Mouse (Mus musculus) urinary bladder, postnatal 4 days (tissue): ENCODE data around the gene Arhgdia.
A peak's percentile ranks its signal among the peaks of the same experiment; 100 is the strongest.

Experiments
- DNase-seq, 2 experiments: peaks; one replicate each; pipeline ENCODE4 v3.0.0; 2021 to 2022; ENCODE audit warnings: low spot score in 2 of 2

Arhgdia gene

DNA sequence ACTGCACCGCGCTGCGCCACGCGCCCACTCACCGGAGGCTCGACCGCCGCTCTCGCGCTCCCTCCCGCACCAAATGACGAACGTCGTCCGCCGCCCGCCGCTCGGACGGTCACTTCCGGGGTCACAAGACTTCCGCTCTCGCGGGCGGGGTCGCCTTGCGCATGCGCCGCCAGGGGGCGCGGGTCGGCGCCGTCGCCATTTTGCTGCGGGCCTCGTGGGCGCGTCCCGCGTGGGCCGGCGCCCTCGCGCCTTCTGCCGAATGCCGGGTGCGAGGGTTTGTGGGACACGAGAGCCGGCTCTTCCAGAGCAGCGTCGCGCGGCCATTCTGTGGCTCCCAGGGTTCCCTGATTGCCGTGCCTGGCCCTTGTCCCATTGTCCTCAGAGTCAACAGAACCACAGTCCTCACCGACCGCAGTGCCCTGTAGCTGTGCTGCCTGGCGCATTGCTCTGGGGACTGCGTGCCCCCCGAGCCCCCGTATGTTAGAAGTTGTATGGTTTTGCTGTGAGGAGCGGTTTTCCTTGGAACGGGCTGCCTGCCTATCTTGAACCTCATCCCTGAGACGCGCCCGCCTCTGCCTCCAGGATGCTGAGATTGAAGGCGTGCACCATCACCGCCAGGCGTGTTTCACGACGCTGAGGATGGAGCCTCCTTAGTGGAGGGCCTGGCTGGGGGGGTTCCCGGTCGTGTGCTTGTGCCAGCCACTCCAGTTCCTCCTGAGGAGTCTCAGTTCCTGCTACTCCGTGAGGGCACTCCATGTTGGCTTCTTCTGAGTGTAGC, at the start of gene Arhgdia:
Gene Arhgdia (minus strand): TSS at position 135 of the 778 bp plus-strand sequence.
- DNase-seq = peak; percentile 86 to 91

DNA sequence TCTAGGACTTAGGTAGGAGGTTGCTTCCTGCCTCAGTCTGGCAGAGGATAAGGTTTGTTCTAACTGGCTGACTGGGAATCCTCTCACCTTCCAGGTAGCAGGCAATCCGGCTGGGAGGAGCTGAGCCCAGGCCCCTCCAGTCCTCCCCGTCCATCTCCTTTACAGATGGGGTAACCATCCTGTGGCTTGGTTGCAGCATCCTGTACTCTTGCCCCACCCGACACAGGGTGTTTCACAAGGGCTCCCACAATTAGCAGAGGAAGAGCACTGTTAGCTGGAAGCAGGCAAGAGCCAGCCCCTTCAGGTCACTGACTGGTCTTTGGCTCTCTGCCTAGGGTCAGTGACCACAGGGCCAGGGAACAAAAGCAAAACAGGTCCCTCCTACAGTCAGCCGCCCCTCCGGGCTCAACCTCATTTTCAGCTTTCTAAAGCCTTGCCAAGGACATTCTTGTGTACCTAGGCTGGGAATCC, 49.0 kb upstream of the Arhgdia start:
- DNase-seq = no peak

DNA sequence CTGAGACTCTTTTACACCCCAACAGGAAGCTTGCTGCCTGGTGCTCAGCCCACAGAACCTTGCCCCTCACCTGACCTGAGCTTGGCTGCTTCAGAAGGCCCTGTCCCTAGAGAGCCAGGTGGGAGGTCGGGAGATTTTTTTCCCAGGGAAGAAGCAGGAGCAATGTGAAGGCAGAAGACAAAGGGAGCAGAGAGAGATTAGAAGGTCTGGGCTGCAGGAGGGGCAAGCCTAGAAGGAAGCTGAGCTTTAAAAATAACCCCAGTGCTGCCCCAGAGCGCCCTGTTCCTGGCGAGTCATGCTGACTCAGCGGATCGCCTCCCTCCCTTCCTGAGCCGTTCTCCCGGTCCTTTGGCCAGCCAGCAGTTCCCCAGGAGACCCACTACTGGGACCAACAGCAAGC, 48.5 kb upstream of the Arhgdia start:
- no peak for DNase-seq

DNA sequence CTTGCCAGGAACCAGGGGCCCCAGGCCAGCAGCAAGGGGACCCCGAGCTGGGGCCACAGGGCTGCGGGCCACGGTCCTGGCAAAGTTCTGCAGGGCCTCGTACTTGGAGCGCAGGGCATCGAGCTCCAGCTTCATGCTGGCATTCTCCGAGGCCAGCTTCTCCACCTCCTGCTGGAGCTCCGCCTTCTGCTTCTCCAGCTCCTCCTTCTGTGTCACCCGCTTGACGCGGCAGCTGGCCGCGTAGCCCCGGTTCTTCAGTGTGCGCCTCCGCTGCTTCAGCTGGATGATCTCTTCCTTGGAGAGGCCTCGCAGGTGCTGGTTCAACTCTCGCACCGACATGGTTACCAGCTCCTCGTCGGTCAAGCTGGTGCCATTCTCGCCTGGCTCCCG, 47.9 kb upstream of the Arhgdia start:
- no peak for DNase-seq

DNA sequence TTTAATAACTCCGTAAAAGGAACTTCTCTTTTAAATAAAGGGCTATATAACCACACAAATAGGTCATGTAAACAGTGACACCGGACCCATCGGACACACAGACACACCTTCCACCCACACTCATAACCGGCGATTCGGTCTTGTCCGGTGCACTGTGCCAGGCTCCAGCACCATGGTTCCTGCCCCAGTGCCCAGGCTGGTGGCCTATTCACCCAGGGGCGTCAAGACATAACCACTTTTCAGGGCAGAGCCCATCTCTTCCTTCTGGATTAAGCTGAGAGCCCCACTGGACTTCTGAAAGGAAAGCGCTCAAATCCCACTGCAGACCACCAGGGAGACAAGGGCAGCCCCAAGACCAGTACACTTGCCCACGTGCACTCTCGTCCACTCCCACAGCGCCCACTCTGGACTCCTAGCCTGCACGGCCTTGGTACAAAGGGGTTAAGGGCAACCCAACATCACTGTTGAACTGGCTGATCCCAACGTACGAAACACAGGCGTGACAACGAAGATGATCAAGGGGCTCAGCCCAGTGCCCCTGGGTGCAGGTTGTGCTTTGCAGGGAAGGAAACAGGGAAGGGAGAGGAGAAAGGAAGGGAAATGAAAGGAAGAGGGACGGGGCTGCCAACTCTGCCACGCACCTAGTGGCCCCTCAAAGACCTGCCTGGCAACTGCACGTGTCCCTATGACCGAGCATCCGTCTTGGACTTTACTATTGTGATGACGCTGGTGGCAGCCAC, 47.3 kb upstream of the Arhgdia start:
- no peak for DNase-seq

DNA sequence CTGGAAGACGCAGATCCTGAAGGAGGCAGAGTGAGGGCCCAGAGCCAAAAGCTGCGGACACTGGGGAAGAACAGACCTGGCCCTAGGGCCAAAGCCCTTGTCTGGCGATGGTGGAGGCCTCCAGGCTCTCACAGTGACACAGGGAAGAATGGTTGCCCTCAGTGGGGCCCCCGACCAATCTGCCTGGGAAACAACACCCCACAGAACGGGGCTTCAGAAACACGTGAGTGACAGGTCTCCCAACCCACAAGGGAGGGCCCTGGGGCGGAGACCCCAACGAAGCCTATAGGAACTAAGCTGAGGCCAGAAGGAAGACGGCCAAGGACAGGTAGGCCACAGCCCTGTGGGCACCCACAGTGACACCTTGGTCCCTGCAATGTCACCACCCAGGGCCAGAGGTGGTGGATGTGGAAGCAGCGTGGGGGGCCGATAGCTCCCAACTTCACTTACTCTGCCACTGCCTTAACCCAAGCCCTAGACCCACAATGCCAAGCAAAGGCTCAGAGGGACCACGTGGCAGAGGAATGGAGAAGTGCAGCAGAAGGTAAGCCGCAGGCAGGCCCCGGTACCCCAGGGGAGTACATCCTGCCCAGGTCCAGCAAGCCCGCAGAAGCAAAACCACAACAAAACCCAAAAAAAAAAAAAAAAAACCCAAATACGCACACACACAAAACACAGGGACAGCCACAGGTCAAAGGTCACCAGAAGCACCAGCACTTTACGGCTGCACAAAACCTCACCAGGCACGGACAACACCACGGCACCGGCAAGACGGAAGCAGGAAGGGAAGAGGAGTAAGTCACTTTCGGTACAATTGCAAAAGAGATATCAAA, 46.3 kb upstream of the Arhgdia start:
- DNase-seq = peak in 1 of 2 experiments; percentile 16

DNA sequence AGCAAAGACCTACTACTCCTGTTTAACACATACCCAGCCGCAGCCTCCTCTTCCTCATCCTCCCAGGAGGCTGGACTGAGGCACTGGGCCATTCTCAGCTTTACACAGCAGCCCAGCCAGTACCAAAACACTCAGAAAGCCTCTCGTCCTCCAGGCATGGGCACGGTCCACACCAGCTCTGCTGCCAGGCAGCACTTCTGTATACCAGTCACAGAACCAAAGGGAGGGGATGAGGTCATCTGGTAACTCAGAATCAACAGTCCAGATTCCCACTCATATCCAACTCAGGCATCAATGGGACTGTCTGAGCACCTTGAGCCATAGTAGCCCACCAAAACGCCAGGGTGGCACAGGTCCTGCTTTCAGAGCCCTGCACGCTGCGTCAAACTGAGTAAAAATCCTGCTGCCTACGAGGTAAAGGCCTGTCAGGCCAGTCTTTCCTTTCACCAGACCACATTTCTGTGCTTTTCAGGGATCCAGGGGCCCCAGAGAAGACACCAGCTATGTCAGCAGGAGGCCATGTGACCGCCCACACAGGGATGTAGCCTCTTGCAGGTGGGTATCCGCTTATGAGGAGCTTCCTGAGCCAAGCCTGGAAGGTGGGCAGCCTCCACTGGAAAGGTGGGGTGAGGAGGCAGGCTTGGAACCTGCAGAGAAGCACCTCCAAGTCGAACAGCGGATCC, 45.5 kb upstream of the Arhgdia start:
- DNase-seq = no peak

DNA sequence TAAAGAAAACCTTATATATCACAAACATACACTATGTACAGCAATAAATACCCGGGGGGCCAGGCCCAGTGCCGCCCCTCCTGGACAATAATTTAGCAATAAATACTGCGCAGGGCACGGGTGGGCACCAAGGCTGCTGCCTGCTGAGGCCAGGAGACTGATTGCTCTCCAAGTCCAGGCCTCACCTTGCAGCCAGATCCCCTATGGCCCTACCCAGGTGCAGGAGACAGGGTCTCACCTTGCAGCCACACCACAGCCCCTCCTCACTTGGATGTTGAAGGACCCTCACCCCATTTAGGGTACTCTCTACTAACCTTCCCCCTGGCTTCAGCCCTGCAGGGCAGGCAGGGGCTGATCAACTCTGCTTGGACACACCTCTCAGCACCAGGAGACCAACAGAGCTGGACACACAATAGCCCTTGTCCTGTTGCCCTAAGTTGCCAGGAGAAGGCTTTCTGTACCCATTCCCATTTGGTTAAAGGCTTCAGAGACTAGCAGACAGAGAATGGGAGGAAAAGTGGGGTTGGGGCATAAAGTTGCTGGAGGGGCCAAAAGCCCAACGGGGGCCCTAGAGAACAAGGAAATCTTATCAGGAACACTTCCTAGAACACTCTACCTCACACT, 43.8 kb upstream of the Arhgdia start, which contains the start of gene Sirt7:
Gene Sirt7 (minus strand): TSS at position 89 of the 624 bp plus-strand sequence.
- DNase-seq = peak in 1 of 2 experiments; percentile 16

DNA sequence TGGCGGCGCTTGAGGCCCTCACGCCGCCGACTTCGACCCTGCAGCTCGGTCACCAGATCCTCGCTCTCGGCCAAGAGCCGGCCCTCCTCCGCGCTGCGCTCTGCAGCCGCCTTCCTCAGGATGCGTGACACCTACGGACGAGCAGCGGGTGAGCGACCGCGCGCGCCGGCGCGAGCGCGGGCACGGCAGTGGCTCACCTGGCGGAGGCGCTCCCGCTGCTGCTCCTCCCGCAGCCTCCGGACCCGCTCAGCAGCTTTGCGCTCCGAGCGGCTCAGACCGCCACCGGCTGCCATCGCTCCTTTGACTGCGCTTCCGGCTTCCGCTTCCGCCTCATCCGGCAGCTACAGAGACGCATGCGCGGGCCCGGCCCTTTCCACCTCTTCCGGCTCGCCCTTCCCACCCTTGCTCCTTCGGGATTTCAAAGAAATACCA, 43.3 kb upstream of the Arhgdia start:
- peak; percentile 82 to 87 for DNase-seq

DNA sequence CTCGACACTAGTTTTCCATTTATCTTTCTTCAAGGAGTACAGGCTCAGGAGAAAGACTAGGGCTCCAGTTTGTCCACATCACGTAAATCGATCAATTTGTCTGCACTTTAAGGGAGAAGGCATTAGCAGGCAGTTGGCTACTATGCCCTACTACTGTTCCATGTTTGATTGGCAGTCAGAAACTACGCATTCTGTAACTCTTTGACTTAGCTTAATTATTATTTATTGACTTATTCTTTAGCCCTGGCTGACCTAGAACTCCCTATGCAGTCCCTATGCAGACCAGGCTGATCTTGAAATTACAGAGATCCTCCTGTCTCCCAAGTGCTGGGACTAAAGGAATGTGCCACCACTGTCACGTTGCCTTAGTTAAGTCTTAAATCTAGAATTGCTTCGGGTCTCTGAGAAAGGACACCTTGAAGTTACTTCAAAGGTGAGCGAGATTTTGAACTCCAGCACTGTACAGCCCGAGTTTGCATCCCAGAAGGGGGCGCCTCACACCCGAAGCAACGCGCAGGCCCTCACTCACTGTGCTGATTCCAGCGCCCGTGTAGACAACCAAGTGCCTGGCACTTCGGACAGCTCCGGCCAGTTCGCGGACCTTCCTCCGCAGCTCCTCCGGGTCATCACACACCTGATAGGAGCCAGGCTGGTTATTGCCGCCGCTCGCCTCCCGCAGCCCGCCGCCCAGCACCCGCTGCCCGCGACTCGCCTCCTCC, 42.7 kb upstream of the Arhgdia start:
- DNase-seq = peak in 1 of 2 experiments; percentile 52

DNA sequence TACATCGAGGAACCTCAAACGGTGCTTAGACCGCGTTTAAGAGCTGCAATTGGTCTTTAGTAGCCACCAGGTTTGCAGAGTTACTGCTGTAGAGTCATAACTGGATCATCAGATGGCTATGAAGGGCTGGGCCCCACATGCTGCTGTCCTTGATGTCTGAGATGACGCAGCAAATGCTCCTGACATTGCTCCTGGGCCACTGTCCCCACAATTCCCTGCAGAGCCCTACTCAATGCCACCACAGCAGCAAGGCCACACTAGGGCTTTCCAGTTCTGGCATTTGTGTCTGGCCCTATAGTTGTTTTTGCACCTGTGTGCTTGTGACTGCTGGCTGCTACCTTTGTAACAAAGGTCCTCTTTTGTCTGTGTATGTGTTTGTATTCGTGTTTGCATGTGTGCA, 41.4 kb upstream of the Arhgdia start:
- DNase-seq = no peak

DNA sequence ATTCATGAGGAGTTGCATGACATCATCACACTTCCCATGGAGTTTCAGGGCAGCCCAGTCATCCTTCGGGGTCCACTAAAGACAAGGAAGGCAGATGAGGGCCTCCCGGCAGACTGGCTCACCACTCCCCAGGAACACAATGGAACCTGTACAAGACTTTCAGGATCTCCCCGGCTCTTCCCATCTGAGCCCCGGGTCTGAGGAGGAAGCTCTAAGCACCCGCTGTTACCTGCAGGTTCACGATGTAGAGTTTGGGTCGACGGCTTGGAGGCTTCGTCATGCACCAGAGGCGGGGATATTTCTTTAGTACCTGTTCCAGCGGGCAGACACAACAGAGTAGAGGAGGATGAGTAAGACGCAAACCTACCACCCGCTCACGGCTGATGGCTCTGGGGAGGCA, 38.8 kb upstream of the Arhgdia start:
- DNase-seq = no peak

DNA sequence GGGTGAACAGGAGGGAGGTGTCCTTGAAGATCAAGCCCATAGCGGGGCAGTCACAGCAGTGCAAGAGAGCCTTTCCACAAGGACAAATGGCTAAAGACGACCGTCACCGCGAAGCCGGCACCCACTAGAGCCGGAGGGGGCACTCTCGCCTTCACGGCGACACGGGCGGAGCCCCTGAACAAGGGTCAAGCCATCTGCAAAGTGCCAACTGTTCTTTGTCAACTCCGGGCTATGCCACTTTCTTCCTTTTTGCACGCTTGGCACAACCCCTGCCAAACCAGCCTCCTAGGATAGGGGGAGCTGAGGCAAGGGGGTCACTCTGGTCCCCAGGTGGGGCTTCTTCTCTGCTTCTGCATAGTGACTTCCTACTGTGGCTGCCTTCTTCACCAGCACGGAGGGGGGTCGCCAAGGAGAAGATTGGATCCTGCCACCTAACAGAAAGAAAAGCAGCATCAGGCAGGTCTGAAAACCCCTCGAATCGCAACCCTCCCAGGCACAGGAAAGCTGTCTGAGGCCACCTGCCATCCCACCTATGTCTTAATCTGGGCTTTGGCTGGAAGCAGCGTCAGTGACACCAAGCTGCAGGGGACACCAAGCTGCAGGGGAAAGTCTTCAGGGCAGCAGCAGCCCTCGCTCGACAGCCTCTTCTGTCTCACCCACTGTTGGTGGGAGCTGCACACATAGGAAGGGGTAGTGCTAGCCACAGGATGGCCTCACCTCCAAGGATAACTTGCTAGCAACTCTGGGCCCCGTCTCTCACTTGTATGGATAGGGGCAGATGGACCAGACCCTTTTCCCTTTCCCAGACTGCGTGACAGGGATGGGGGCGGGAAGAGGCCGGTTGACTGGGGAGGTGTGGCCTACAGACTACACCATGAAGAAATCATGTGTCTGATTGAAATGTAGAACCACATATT, 37.5 kb upstream of the Arhgdia start:
- peak in 1 of 2 experiments; percentile 18 for DNase-seq

DNA sequence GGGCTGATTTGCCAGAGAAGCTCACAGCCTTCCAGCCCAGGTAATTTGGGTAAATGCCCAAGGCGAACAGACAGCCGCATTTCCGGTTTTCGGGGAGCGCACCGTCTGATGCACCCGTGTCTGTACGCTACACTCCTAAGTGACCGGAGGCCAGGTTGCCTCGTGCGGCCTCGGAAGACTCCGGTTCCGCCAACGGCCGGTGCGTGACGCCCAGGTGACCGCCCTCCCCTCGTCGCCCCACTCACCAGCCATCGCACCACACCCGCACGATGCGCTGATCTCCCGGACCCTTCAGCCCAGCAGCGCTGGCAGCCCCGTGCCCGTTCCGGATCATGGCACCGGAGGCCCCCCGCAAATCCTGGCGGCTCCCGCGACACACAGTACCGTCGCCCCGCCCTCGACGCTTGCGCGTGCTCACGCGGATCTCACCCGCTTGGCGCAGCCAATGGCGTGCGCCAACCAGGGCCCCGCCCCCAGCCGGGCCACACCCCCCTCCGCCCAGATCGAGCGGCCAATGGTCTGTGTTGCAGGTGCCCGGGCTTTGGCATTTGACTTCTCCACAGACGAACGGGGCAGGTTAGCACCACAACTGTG, 36.2 kb upstream of the Arhgdia start, which contains the start of gene Pcyt2:
Gene Pcyt2 (minus strand): TSS at position 418 of the 594 bp plus-strand sequence.
- DNase-seq = peak; percentile 91 to 92

DNA sequence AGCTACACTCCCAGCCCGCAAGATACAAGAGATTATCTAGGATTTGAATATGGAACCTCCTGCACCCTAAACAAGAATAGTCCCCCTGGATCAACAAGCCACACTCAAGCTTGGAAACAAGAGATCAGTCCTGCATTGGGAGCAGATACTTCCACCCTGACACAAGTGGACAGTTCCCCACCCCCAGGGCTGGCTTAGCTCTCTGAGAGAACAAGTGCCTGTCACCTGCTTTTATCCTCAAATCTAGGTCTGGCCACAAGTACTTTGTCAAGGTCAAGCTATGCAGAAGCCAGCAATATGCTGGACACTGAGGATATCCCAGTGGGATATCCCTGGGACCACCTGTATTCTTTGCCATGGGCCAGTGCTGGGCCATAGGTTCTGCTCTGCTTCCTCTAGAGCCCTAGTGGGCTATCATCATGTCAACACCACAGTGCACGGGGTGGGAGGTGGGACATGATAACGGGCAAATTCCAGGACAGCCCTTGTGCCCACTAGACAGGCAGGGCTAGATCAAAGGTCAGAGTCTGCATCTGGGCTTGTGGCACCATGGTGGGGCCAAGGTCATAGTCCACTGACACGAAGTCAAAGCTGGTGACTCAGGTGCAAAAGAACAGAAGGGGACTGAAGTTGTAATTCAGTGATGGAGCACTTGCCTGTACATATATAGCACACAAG, 35.3 kb upstream of the Arhgdia start:
- no peak for DNase-seq

DNA sequence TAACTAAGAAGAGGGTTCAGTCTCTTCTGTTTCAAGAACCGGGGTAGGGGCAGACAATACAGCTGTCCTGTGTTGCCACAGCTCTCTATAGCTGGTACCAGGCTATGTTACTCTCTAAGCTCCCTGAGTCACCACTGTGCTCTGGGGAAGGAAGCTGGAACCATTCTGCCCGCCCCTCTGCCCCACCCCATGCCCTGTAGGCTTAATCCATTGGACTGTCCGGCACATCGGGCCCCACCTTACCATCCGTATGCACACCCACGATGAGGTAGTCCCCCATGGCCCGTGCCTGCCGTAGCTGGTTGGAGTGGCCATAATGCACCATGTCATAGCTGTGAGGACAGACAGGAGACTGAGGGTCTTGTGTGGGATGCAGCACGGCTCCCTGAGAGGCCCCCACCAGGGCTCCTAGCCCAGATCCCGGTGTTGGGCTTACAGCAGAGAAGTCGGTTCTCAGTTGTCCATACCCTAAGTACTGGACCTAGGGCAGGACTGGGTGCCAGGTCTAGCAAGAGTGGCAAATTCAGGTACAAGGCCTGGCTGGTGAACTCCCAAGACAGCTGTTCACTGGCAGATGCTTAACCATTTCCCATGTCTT, 34.3 kb upstream of the Arhgdia start:
- no peak for DNase-seq

DNA sequence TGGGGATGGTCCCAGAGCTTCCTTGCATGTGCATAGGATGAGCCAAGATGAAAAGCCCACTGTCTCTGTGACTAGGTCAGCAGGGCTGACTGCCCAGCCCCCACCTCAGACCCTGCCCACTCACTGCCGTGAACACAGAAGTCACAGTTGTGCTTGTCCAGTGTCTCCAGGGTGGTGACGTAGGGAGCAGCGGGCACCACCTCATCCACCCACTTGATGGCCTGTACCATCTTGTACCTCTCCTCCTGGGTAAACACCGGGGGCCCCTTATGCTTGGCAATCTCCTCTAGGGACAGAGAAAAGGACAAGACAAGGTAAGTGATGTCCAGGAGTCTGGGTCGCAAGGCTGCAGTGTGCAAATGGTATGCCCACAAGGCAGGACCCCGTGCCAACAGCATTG, 33.7 kb upstream of the Arhgdia start:
- DNase-seq = peak in 1 of 2 experiments; percentile 16

DNA sequence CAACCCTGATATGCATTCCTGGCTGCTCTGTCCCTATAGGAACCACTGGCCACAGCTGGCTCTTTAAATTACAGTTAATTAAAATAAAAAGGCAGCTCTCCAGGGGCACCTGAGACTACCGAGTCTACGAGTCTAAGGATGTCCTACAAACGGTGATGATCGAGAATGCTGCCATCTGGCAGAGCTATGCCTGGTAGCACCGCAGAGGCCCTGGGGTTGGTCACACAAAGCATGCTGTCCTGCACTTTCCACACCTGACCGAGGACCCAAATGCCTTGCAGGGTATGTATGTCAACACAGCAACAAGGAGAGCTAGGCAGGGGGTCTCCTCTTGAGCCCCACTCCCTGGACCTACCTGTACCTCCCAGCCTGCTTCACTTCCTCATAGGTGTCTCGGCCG, 32.6 kb upstream of the Arhgdia start:
- DNase-seq = no peak
